ENCODE assay signal across 32 mouse cellular contexts in the genomic region with DNA sequence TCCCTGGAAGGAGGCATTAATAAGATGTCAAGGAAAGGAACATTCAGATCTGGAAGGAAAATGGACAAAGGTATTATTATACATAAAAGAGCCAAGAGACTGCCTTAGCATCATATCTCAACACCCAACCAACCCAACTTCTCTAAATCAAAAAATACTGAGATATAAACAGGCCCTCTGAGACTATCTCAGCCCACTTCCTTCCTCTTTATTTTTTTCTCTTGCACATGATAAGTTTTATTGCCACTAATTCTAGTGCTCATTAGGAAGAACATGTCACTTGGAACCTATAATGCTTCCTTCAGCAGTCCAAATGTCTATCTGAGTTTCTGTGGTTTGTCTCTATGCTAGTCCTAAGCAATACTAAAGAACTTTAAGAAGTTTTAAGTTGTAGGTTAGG.
"Had no signal": no experiment of that assay in that cellular context is flagged by ENCODE, and none has a peak within 500 bp of the region (broad histone marks: within the 10 kb centered on the region; RNA-seq: fewer than 3 reads in every experiment).

No protein-coding gene starts in this region.

- H3K27ac ChIP-seq: heart, embryonic 13.5 days; heart, embryonic 15.5 days; hindbrain, embryonic 10.5 days; hindbrain, embryonic 12.5 days; hindbrain, embryonic 13.5 days; hindbrain, embryonic 14.5 days; hindbrain, embryonic 15.5 days; hindbrain, postnatal 0 days; intestine, embryonic 15.5 days; kidney, embryonic 15.5 days; kidney, postnatal 0 days; layer of hippocampus, adult 2 months; left cerebral cortex, adult 2 months had no signal

- H3K4me2 ChIP-seq: heart, embryonic 12.5 days; heart, embryonic 13.5 days; heart, embryonic 15.5 days; hindbrain, embryonic 12.5 days; hindbrain, embryonic 13.5 days; hindbrain, embryonic 14.5 days; hindbrain, embryonic 15.5 days; intestine, embryonic 15.5 days; kidney, embryonic 15.5 days had no signal

- DNase-seq: heart, postnatal 10 days; heart, postnatal 14 days; heart, postnatal 36 days; heart, postnatal 4 days; kidney, adult 11 months; kidney, adult 18-20 months; kidney, adult 8-10 months; kidney, adult 9 months; kidney, postnatal 10 days; kidney, postnatal 14 days; kidney, postnatal 25 days; kidney, postnatal 36 days; kidney, postnatal 4 days; layer of hippocampus, postnatal 36 days had no signal

- H3K9ac ChIP-seq: heart, embryonic 12.5 days; heart, embryonic 13.5 days; heart, embryonic 15.5 days; hindbrain, embryonic 12.5 days; hindbrain, embryonic 13.5 days; hindbrain, embryonic 14.5 days; hindbrain, embryonic 15.5 days; intestine, embryonic 15.5 days; kidney, embryonic 15.5 days had no signal

- H3K4me3 ChIP-seq: heart, embryonic 12.5 days; heart, embryonic 13.5 days; heart, embryonic 15.5 days; hindbrain, embryonic 10.5 days; hindbrain, embryonic 12.5 days; hindbrain, embryonic 13.5 days; hindbrain, embryonic 15.5 days; intestine, embryonic 15.5 days; kidney, embryonic 15.5 days; layer of hippocampus, adult 2 months; left cerebral cortex, adult 2 months had no signal

- H3K36me3 ChIP-seq: heart, embryonic 12.5 days; heart, embryonic 13.5 days; heart, embryonic 15.5 days; hindbrain, embryonic 10.5 days; hindbrain, embryonic 12.5 days; hindbrain, embryonic 13.5 days; hindbrain, embryonic 15.5 days; intestine, embryonic 15.5 days; kidney, embryonic 15.5 days had no signal

- H3K4me1 ChIP-seq: heart, embryonic 12.5 days; heart, embryonic 13.5 days; heart, embryonic 15.5 days; hindbrain, embryonic 10.5 days; hindbrain, embryonic 12.5 days; hindbrain, embryonic 13.5 days; hindbrain, embryonic 15.5 days; intestine, embryonic 15.5 days; kidney, embryonic 15.5 days had no signal

- H3K27me3 ChIP-seq: heart, embryonic 12.5 days; heart, embryonic 13.5 days; heart, embryonic 15.5 days; hindbrain, embryonic 12.5 days; hindbrain, embryonic 13.5 days; hindbrain, embryonic 15.5 days; intestine, embryonic 15.5 days; kidney, embryonic 15.5 days had no signal

- H3K9me3 ChIP-seq: heart, embryonic 12.5 days; heart, embryonic 13.5 days; heart, embryonic 15.5 days; hindbrain, embryonic 10.5 days; hindbrain, embryonic 12.5 days; hindbrain, embryonic 13.5 days; hindbrain, embryonic 15.5 days; intestine, embryonic 15.5 days; kidney, embryonic 15.5 days had no signal

- ATAC-seq: hindbrain, embryonic 16.5 days; hindbrain, postnatal 0 days; inflammation-experienced regulatory T-cells, adult 6 months; intestine, embryonic 15.5 days; intestine, embryonic 16.5 days; intestine, postnatal 0 days had no signal
